Mouse (Mus musculus) T-helper 1 cell (primary cell): ENCODE measurements around the gene Ube2g2.

Source experiments
- in situ Hi-C: fragments of 300-600 bp; cut with MboI, MseI; formaldehyde crosslinking; loops from one replicate; pipeline ENCODE4 v1.15.1; 2025; ENCODE audit warnings: high pct_unique_total_duplicates

The Ube2g2 gene

DNA sequence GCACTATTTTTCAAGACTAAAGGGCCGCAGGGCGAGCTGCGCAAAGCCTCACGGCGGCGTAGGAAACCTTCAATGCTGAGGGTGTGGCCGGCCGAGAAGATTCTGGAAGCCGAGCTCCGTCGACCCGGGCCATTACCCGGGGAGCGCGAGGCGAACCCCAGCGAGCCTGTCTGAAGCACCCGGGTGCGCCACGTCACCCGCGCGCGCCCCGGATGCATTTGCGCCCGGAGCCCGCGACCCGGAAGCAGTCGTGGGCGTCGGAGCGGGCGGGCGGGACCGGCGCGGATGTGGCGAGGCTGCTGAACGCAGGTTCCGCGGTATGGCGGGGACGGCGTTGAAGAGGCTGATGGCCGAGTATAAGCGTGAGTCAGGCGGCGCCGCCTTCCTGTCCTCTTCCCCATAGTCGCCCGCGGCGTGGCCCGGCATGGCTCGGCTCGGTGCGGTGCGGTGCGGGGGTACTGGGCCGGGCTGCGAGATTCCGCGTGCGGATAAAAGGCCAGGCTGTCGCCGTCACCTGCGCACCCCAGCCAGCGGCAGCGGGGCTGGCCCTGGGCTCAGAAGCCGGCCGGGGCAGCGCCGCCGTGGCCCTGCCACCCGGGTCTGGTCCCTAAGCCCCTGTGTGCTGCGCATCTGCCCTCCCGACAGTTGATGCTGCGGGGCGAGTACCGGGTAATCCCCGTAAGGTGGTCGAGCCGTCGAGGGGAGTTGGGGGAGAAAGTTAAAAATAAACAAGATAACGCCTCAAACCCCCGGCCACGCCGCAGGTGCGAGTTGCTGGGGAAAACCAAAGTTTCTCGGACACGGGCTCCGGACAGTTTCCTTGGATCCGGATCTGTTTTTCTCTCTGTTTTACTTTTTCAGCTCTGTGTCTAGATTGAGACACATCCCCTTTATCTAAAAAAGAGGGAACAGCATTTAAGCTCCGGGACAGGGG lies at the start of gene Ube2g2:
TSS of gene Ube2g2 (plus strand) at position 221 of the 934 bp plus-strand sequence.
- in situ Hi-C loops: loop anchor here (5.0 kb wide), 1 partner anchor 105 kb away; the partner anchor contains the start of gene Fam207a

DNA sequence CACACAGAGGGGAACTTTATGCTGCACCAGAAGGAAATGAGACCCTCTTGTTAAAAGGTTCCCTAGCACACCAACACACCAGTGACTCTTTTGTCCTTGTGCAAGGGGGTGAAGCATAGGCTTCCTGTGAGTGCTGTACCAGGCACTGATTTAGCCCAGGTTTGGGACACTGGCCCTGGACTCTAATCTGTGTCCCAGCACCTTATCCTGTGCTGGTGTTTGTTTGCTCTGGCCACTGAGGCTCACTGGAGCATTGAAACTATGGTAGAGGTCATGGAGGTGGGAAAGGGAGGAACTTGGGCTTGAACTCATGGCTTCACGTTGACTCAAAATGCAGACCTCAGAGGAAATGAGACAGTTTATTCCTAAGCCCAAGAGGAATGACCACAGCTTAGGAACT lies 48.9 kb upstream of the Ube2g2 start:
- in situ Hi-C loops: no loop called here

DNA sequence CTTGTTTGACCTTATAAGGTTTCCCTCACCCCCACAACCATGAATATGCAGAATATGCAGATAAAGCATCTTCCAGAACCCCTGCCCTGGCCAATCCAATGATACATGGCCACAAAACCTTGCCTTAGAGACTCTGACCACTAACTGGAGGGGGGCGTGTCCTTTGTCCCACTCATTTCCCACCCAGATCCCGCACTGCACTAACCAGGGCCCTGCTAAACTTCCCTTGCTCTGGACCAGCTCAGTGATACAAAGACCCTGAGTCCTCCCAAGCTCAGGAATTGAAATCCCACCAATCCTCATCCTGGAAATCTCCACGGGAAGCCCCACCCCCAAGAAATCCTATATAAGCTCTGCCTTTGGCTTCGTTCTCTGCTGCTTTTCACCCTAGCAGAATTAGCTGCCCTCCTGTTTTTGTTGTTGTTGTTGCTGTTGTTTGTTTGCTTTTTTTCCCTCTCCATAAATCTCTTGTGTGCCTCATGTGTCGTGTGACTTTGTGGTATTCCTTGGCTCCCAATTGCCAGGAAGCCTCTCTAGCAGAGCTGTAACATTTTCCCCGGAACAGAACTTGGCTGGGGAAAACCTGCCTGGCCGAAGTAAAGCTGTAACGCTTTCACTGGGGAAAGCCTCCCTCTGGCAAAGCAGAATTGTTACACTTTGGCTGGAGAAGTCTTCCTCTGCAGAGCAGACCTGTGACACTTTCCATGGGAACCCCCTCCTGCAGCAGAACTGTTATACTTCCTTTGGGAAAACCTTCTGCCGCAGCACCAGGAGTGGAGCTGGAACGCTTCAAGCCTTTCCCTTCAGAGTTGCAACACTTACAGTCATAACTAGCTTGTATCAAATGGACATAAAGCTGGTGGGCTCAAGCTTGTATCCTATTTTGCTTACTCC lies 41.8 kb upstream of the Ube2g2 start:
- in situ Hi-C loops: no loop called here

DNA sequence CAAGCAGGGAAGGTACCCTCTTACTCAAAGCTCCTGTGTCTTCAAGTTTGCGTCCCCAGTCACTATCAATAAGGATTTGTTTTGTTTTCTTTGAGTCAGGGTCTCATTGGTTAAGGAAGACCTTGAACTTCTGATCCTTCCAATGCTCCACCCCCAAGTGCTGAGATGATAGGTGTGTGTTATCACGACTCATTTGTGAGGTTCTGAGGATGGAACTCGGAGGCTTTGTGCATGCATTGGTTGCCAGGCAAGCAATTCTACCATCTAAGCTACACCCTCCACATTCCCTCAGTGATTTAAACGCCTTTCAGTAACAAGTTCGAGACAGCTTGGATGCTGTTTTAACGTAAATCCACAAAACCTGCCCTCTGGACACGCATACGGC lies 41.1 kb upstream of the Ube2g2 start:
- in situ Hi-C loops: no loop called here

DNA sequence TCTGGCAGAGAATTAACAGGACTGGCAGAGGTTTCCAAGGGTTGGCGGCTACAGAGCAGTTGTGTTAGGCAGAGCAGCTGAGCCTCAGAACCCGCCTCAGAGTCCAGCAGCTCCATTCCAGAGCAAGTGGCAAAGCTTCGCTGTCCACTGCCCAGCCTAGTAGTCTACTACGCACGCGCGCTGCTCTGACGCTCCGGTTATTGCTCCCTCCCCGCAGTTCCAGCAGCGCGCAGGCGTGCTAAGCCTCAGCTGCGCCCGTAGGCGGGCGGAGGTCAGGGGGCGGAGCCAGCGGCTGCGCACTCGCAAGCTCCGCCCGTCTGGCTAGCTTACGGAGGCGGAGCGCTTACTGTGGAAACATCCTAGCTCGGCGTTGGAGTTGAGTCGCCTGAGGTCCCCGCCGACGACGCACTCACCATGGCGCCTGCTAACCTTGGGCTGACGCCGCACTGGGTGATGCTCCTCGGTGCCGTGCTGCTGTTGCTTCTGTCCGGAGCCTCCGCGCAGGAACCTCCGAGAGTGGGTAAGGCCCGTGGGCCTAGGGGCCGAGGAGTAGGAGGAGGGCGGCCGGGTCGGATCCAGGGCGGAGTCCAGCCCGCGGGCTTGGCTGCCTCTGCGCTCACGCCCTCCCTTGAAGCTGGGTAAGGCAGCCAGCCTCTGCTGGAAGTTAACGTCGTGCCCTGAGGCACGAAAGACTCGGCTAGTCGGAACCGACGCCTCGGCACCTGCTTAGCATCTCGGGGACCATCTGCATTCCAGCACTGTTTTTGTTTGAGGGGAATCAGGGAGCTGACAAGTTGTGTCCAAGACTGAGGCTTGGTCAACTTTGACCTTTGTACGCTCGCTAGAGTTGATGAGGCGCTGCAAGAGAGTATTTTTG lies 40.4 kb upstream of the Ube2g2 start, which contains the start of gene Pttg1ip:
TSS of gene Pttg1ip (plus strand) at position 313 of the 877 bp plus-strand sequence.
- in situ Hi-C loops: no loop called here

DNA sequence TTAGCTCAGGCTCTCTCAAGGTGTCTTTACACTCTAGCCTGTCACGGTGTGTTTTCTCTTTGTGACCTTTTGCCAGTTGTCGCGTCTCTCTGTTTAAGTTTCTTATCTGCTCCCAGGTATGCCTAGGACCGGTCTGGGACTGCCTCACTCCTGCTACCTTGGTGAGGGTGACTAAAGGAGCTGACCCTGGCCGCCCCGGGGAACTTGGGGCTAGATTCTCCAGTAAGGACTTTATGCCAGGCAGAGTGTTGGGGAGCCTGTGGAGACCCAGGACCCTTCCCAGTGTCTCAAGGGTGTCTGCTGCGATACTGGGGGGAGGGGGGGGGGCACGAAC lies 39.8 kb upstream of the Ube2g2 start:
- in situ Hi-C loops: no loop called here

DNA sequence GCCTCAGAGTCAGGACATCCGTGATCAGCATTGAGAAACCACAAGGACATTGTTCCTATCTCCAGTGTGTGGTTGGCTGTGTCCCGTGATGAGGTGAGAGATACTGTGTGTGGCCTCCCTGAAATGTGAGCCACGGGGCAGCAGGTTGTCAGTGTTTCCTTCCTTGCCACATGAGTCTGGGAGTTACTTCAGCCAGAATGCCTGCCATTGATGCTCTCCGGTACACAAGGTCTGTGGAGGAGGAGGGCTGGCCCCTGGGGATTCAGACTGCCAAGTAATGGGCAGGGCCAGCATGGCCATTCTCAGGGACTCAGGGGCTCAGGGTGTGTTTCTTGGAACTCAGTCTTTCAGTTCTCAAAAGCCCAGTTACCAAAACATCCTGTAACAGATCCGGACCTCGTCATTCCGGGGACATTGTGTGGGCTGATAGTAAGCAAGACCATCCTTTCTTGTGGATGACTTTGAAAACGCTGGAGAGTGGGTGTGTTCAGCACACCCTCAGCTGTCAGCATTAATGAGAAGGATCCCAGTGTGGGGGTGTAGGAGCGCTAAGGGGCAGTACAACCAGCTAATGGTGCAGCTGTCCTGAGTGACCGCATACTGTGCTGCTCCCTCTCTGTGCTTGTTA lies 38.2 kb upstream of the Ube2g2 start:
- in situ Hi-C loops: no loop called here

DNA sequence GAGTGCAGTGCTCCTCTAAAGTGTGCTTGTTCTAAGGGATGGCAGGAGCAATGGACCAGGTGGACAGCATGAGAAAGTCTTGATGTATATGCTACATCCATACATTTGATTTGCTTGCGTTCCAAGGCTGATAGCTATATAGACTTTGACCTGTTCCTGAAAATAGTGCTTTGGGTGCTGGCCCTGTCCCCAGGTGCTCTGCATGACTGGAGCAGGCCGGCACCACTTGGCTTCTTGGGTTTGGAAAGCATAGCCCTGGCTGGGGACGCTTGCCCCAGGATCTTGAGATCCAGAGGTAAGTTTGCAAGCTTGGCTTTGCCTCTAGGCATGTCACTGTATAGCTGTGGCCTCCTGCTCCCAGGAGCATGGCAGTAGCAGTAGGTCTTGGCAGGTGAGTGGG lies 35.4 kb upstream of the Ube2g2 start:
- in situ Hi-C loops: no loop called here

DNA sequence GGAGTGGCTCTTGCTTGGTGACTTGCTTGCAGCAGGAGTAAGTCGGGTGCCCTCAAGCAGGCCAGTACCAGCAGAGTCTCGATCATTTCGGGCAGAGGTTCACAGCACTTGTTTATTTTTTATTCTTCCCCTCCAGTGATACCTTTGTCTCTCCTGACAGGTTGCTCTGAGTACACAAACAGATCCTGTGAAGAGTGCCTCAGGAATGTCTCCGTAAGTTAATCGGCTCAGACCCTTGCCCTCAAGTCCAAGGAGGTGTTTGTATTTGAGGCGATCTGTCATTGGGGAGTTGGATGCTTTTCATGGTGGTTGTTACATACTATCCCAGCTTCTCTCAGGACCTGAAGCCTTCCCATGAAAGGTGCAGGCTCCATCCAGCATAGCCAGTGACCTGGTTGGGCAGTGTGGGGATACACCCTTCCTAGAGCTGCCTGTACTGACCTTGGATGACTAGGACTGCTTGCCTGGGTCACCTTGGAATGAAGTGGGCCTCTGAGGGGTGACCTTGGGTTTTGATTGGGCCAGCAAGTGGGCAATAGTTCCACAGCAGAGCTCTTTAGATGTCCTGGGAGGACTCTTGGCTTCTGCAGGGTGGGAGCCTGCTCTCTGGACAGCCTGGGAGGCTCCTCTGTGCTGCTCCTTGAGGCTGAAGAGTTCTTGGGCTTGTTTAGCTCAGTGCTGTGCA lies 34.8 kb upstream of the Ube2g2 start:
- in situ Hi-C loops: no loop called here

DNA sequence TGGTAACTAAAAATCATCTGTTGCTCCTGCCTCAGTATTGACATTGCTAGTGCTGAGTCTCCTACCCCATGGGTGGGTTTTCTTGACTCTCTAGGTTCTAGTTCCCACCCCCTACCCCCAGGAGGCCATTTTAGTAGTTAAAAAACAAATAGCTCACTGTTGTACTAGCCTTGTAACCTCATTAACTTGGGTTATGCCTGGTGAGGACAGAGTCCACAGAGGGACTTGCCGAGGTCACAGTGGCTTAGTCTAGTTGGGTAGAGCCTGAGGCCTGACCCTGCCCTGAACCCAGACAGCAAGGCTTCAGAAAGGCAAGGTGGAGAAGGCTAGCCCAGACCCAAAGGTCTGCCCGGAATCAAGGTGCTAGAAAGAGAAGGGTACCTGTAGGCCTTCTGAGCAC lies 34.0 kb upstream of the Ube2g2 start:
- in situ Hi-C loops: no loop called here

DNA sequence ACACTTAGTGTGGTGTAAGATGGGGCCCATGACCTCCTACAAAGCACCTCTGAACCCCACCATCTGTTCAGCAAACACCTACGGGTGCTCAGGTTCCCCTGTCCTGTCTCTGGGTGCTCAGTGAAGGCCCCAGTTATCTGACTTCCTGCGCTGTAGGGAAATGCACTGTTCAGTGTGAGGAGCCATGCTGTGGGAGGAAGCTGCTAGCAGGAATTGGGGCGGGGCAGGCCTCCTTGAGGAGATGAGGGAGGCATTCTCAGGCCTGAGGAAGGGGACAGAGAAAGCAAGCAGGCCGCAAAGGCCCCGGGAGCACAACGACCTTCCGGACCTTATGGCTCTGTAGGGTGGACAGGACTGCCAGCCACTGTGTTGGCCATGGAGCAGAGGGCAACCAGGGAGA lies 33.0 kb upstream of the Ube2g2 start:
- in situ Hi-C loops: no loop called here

DNA sequence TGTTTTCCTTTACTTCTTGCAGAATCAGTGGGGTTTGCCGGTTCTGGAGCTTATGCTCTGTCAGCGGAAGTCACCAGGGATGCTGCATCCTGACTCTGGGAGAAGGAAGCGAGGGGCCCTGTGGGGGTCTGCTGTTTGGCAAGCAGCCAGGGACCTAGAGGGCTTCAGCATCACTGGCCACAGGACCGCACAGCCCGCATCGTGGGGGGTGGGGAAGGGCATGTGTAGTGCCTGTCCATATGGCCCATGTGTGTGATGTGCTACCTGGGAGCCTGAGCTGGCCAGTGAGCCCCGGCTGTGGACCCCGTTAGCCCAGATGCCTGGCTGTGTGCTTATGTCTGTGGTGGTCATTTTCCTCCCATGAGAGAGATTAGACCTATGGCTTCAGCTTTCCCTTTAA lies 32.3 kb upstream of the Ube2g2 start:
- in situ Hi-C loops: no loop called here

DNA sequence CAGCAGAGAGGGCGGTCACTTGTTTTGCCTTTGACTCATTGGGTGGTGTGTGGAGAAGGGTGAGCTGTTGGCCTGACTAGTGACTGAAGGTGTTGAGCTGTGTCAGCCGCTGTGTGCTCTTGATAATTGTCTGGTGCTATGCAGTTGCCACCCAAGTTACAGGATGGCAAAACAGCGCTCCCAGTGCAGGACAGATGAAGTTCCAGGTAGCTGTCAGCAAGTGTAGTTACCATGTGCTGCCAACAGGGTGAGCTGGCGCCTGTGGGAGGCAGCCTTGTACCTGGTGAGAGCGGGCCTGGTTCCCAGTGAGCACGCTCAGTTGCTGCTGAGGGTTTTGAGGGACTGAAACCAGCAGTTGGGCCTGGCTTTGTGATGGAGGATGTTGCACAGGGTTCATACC lies 31.3 kb upstream of the Ube2g2 start:
- in situ Hi-C loops: no loop called here

DNA sequence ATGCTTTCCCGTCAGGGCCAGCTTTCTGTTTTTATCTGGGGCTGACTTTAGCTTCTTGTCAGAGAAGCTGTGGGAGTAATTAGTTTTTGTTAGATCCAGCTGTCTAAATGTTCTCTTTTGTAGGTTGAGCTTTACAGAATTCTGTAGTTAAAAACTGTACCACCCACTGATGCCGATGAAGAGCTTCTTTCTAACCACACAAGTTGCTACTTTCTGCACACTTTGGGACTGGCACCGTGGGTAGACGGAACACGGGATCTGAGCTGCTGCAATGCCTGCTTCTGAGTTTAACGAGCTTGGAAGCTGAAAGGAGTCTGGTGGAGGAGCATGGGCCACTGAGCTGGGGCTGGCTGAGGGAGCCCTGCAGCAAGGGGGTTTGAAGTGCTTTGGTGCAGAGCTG lies 30.5 kb upstream of the Ube2g2 start:
- in situ Hi-C loops: no loop called here

DNA sequence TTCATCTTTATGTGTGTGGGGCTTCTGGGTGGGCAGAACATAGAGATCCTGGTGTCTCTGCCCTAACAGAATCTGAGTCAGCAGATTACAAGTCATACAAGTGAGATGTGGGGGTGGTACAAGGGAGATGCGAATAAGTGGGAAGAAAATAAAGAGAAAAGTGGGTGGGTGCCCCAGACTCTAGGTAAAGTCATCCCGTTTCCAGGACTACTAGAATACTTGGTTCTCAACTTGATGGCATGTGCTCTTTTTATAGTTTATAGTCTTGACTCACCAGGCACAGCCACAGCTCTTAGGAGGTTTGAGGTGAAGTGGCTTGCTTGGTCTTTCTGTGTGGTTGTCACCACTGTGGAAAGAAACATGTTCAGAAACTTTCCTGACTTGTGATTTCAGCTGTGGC lies 26.0 kb upstream of the Ube2g2 start:
- in situ Hi-C loops: no loop called here

DNA sequence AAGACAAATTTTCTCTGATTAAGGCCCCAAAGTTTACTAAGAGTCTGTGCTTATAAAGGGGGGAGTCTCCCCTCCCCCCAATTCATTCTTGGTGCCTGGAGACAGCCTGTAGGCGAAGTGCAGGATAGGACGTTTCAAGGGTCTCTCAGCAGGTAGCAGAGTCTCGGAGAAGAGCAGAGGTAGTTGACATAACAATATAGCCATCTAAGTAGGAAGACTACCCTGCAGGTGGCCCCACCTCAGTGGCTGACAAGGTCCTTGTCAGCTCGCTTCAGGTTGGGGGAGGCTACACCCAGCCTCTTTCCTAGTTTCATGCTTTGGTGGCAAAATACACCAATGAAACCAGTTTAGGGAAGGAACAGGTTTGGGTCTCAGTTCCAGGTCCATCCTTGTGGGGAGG lies 19.1 kb upstream of the Ube2g2 start:
- in situ Hi-C loops: no loop called here

DNA sequence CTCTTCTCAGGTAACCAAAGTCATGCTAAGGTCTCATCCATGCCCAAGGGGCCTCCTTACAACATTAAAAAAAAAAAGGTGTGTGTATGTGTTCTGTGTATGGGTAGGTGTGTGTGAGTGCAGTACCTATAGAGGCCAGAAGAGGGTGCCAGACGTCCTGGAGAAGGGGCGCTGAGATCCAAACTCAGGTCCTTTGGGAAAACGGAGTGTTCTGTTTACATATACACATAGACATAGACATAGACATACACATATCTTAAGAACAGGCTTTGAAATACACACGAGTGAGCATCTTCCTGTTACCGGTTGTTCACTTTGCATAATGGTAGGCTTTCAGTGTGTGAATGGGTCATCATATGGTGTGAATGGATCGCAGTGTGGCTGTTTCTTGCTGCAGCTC lies 18.0 kb upstream of the Ube2g2 start:
- in situ Hi-C loops: no loop called here

DNA sequence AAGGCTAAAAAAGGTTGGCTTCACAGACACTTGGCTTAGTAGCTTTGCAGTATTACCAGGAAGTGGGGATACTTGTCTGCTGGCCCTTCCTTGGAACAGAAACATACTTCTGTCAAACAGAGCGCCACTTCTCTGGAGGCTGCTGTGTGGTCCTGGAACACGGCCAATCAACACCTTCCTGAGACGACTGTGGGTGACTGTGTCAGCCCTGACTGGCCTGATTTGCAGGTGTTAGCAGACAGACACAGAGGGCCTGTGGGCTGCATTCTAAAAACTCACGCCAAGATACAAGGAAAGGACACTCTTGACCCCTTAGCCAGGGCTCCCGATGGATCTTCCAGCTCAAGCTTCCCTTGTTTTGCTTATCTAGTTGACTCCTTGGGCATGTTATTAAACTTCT lies 17.1 kb upstream of the Ube2g2 start:
- in situ Hi-C loops: no loop called here

DNA sequence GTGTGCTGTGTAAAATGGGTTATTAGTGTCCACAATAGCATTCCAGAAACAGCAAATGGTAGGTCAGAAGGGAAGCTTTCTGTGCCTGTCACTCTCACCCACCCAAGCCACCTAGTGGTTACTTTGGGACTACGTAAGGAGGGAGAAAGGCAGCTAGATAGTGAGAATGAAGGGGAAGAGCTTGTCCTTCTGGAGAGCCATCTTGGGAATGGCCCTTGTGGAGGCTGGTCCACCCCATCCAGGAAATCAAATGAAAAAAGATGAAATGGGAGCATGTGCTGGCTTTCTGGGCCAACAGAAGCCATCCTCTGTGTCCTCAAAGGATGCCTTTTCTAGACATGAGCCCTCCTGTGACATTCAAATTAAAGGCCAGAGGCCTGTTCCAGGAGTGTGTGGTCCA lies 16.7 kb upstream of the Ube2g2 start:
- in situ Hi-C loops: no loop called here
